Mouse (Mus musculus) hematopoietic stem cell, adult 5-6 weeks (primary cell): ENCODE measurements around the gene Pex3. TPM values are rescaled to one million over a fixed set of nuclear protein-coding genes. Genes with fewer than 3 reads are reported as not detected.

Source experiments
- ATAC-seq, 2 experiments: fragments of 125-278 bp in 1 of 2; replicated peaks in 1 of 2; 2 replicates each; pipeline ENCODE4 v1.8.0; 2016 to 2017; ENCODE audit warnings: inconsistent platforms in 2 of 2, mild to moderate bottlenecking in 2 of 2, moderate number of reproducible peaks in 2 of 2, low read depth in 1 of 2, moderate TSS enrichment in 1 of 2; ENCODE audit not compliant: low FRiP score in 2 of 2, poor library complexity in 2 of 2, severe bottlenecking in 2 of 2, insufficient read depth in 1 of 2, low TSS enrichment in 1 of 2
- total RNA-seq: library from RNA; stranded (forward); fragments of 172-1452, 232-1000 nt; gene quantifications from 2 replicates; pipeline ENCODE4 v1.2.3, GENCODE M21; 2017

The Pex3 gene
- 30.1 and 37.6 TPM in 2 replicates for total RNA-seq

DNA sequence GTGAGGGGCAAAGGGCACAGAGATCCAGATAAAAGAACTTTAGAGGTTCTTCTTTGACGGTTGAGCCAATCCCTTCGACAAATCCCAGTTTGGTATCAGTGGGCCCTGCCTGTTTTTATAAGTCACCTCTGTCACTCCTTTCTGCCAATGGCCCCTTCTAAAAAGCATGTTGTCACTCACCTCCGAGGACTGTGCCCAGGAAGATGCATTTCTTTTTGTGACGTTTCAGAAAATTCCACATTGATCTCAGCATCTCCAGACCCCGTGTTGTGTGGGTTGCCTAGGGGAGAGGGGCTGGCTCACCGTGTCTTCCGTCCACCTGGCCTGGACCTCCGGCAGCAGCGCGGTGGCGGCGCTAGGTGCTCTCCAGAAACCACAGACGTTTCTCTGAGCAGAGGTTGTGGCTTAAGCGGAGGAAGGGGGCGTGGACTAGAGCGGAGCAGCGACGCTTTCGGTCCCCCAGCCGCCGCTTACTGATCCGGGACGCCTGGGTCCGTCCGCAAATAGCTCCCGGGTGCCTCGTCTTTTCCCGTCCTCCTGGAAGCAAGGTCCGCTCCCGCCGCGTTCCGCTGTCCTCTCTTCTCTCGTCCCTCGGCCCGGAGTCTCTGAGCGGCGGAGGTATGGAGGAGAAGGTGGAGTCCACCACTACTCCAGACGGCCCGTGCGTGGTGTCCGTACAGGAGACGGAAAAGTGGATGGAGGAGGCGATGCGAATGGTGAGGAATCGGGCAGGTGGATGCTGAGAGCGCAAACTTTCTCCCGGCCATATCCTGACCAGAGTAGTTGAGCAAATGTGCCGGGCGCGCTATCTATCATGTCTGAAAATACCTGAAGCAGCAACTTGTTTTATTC, at the start of gene Pex3, which contains the start of gene Adat2:
Pex3 (minus strand) TSS at position 497 of the 852 bp plus-strand sequence.
Adat2 (plus strand) TSS at position 249 of the 852 bp plus-strand sequence.
- ATAC-seq = peak; percentile 99

DNA sequence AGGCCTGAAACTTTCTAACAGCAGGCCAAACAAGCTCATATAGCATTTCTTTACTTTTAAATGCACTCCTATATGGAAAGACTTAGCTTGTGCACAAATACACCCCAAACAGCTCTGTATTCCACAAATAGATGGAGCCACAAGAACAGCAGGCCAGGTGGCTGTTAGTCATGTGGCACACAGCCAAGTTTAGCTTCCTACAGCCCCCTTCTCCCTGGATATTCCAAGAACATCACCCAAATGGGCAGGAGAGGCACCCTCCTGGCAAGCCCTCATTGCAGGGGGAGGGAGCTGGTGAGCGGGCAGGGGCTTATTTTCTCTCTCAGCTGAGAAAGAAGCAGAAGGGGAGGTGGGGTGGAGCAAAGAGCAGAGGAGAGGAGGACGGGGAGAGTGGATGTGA, 48.0 kb upstream of the Pex3 start:
- ATAC-seq = no peak

DNA sequence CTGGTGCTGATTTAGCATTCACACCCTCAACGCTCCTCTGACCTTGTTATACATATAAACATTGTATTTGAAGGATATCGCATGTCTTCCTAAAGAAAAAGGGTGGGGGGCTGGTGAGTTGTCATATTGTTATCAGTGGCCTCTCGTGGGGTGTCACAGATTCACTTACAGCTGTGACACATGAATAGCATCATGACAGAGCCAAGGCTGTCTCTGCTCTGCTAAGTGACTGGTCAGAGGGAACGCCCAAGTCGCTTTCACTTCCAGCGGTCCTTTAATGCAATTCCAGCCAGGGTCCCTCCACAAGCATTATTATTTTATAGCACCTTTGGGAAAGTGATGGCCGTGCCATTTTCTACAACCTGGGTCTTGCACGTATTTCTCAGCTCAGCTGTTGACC, 44.5 kb upstream of the Pex3 start:
- no peak for ATAC-seq

DNA sequence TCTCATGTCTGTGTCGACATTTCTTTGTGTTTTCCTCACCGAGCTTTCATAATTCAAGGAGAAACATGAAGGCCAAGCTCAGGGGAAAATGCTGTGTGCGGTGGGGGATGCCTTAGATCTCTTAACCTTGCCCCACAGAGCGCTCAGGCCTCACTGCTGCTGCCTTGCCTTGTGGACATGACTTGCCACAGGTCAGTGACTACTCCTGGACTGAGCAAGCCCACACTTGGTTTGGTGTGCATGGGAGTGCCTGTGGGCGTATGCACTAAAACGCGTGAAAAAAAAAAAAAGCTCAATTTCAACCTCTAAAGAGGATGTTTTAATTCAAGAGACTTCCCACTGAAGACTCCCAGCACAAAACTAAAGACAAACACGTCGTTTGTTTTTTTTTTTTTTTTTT, 43.9 kb upstream of the Pex3 start:
- no peak for ATAC-seq

DNA sequence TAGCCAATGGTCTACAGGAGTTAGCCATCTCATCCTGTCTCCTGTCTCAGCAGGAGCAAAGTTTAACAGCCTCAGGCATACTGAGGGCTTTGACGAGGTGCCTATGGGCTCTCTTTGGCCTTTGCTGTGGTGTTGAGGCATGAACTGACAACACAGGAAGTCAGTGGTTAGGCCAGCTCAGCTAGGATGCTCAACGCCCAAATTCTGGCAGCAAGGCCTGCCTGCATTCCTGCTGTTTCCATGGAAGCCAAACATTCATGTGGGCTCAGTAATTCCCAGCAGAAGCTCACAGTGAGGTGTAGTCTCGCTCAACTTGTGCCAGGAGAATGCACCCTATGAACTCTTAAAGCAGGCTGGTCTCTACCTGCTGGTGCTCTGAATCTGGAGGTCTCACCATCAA, 43.1 kb upstream of the Pex3 start:
- peak in 1 of 2 experiments; percentile 25; a peak in 1 of 4 replicates for ATAC-seq

DNA sequence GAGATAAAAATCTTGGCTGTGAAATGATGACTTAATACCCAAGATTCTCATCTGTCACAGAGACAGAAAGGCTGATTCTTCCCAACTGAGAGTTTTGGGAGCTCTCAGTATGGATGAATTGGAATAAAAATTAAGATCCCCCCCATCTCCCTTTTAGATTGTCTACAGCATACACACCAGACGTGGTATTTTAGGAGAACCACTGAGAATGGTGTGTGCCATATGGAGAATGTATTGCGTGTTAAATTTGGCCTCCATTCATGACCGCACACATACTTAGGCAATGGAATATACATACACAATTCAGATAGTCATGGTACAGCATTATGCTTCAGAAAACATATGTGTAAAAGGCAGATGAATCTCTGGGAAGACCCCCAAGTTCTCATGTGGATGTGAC, 40.6 kb upstream of the Pex3 start:
- no peak for ATAC-seq

DNA sequence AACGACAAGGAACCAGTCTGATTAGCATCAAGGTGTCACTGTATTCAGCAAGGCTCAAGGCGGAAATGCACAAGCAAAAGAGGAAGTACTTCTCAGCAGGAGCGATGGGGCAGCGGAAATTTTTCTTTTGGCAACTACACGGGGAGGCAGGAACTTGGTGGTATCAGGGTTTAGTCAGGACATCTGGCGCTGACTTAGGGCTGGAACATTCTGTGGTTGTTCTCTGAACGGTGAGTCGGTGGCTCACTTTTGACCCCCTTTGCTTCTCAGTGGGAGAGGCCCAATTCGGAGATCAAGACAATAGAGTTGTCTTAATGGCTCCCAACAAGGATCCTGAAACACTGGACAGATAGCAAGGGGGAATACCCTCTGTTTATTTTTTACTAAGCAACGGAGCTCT, 39.3 kb upstream of the Pex3 start:
- no peak for ATAC-seq

DNA sequence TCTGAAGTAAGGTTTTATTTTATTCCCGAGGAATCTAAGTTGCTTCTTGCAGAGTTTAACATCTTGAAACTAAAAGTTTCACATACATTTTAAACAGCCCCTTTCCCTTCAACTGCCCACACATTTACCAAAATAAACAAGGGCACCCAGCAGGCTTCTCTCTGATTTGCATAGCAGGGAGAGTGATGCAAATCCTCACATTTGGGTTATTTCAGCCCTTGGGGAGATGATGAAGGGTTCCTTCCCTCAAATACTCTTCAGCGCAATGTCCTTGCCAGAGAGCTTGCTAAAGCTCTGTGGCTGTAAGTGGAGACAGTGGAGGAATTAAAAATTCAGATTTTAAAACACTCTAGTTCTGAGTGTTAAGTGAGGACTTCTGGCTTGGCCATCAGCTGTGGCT, 35.0 kb upstream of the Pex3 start:
- ATAC-seq = no peak

DNA sequence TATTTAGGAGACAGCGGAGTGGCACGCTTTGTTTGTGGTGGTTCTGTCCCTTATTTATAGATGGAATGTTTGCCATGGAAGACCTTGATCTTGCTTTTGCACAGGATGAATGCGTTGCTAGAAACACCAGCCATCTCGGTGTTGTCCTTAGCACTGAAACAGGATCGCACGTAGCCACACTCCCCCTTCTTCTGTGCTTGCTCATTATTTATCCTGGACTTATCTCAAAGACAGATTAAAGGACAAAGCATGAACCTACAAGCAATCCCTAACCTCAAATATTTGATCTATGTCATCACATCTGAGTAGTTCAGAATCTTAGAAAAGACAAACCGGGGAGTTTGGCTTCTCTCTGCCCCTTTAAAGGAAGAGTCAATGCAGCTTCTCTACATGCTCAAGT, 24.2 kb upstream of the Pex3 start:
- no peak for ATAC-seq

DNA sequence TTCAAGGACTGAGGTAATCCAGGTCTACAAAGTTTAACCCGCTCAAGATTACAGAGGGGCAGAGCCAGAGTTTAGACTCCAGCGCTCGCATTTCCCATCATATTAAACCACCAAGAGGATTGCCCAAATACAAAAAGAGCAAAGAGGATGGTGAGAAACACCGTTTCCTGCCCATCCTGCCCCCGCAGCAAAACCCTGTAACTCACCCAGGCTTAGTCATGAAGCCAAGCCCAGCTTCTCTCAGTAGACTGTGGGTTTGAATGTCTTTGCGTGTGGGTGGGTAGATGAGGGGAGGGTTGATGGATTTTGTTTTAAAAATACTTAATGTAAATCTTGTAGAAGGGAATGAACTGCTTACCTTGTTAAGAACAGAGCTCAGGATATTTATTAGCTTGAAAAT, 19.5 kb upstream of the Pex3 start:
- no peak for ATAC-seq

DNA sequence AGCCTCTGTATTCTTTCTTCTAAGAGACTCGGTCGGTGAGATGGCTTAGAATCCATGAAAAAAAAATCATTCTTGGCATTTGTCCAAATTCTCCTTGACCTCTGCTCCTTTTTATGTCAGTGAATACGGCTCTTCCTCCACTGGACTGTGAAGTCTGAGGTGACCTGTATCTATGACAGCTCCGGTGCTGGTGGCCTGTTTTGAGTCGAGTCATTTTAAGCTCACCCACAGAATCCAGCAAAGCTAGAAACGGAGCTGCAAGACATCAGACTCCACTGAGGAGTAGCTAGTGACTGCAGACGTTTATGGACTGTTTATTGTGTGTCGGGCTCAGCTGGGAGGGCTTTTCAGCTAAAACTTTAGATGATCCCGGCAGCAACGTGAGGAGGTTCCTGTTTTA, 19.1 kb upstream of the Pex3 start:
- no peak for ATAC-seq

DNA sequence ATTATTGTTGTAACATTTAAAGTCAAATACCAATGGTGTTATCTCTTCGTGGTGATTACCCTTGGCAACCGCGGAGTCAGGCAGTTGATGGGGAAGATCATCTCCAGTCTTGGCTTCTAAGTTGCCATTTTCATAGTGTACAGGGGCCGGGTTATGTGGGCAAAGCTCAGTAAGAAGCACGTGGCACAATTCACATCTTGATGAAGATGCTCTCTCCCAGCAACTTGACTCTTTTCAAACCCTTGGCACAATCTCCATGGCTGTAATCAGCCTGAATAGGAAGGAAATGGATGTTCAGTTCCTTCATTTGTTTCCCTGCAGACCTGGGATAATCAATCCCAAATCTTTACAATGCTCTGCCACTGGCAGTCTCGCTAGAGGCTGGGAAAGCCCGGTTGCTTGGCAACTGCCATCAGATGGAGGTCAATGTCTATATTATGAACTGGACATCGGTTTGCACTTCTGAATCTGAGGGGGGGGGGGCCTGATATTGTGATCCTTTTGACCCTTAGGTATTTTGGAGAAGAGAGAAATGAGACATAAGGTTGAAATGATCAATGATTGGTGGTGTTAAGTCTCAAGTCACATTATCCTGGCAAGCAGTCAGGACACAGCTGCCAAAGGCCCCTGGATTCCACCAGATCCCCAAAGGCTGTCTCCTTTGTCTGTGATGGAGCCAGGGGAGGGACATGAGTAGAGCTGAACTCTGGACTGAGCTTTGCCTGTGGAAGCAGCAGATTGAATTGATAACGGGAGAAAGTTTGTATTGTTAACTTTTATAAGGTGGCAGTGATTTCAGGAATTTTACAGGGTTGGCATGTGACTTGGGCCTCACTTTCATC, 18.0 kb upstream of the Pex3 start:
- no peak for ATAC-seq

DNA sequence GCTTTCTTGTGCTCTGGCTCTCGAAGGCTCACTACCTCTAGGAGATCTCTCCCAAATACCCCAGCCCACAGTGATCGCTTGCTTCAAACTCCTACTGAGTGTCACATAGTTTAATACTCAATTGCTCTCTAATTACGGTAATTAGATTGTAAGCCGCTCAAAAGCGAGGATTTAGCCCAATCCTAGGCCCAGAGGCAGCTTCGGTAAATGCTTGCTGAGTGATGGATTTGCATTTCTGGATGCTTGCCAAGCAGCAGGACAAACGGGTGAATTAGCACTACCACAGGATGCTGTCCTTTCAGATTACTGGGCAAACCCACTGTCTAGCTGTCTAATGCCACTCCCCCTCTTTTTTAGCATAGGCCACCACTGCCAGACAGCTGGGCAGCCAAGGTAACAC, 16.9 kb upstream of the Pex3 start:
- no peak for ATAC-seq

DNA sequence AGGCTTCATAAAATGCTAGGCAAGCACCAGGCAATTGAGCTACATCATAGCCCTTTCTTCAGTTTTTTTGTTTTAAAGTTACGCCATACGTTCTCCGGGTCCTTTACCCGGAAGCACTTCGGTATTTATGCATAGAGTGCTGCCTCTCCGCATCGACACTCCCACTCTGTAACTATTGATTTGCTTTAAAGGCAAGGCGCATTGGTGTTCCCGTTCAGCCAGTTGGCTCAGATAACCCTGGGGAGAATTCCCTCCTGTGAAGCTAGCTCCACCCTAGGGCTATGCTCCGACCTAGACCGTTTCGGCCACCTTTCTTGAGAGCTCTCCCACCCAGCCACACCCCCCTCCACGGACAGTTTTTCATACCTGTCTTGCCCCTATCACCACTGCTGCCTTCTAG, 13.5 kb upstream of the Pex3 start:
- no peak for ATAC-seq

DNA sequence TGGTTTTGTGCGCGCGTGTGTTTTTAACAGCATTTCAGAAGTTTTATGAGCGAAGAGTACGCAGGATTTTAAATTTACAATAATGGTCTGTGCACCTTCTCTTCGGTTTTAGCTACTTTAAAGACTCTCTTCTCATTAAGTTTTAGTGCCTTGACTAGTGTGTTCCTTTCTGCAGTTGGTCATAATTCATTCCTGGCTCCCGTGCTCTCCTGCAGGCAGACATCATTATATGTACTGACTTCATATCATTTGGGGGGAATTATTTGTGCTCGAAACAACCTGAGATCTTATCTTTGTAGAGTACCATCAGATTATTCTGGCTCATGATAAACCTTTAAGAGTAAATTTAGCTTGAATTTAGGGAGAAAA, 12.1 kb upstream of the Pex3 start:
- ATAC-seq = no peak

DNA sequence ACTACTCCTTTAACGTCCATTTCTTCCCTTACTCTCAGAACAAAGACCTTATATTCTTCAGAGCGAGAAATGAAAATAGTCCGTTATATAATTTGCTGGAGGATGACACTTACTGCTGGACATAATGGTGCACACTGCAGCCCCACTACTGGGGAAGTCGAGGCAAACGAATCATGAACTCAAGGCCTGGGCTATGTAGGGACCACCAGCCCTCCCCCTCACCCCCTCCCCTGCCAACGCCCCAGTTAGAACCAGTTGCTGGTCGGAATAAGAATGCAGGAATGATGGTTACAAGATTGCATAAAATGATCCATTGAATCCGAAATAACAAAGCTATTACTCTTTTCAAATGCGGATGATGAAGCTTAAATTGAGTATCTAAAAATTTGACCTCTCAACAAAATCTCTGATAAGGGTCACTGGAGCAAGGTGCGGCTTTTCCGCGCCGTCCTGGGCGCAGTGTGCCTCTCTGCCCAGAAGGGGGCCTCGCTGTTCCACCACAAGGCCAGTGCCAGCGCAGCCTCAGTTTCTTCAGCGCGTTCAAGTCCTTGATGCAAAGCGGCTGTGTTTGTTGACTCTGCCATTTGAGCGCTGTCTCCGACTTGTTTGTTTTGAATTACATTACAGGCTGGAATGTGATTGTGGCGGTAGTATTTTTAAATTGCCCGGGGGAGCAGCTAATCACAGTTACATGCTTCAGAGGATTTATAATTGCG, 11.6 kb upstream of the Pex3 start:
- peak; percentile 72 to 76; a peak in 3 of 4 replicates for ATAC-seq

DNA sequence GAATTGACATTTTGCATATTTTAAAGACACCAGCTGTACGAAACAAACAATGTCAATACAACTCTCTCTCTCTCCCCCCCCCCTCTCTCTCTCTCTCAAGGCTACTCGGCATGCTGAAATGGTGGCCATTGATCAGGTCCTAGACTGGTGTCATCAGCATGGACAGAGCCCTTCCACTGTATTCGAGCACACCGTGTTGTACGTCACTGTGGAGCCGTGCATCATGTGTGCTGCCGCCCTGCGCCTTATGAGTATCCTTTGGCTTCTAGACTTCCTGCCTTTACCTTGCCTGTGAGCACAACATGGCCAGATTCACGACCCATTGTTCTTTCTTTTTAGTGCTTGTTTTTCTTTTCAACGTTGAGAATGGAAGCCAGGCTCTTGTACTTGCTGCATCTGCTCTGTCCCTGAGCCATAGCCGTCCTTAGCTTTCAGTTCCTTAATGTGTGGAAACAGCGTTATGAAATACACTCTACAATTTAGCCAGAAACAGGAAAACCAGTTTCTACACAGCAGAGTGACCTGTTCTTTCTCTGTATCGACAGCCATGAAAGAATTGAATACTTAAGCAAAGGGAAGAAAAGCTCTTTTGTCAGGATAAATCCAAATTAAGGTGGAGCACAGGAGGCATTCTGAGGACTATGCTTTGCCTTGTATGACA, 7.2 kb upstream of the Pex3 start:
- peak in 1 of 2 experiments; percentile 51; a peak in 1 of 4 replicates for ATAC-seq
